Mouse (Mus musculus): ENCODE results near the gene Ncaph2.

Ncaph2 gene

GRCm38 (mm10) chr15:89387127-89387526 is 31.6 kb downstream of the Ncaph2 start:
- DNase-seq = no peak

GRCm38 (mm10) chr15:89390081-89390480 is 34.6 kb downstream of the Ncaph2 start:
- DNase-seq = no peak

DNA sequence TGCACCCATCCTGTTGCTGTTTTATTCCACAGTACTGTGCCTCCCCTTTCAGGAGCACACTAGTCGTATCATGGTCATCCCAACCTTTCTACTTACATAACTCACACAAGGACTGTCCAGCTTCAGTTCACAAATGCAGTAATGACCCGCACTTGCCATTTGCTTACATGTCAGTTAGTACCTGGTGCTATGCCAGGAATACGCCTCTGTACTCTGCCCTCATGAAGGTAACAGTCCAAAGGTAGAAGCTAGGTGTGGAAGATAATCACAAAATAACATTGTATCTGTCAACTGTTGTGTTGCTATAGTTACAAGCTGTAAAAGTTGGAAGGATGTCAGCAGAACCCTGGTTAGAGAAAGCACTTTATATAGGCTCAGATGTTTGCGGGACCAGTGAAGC is 41.4 kb downstream of the Ncaph2 start:
- DNase-seq = no peak

DNA sequence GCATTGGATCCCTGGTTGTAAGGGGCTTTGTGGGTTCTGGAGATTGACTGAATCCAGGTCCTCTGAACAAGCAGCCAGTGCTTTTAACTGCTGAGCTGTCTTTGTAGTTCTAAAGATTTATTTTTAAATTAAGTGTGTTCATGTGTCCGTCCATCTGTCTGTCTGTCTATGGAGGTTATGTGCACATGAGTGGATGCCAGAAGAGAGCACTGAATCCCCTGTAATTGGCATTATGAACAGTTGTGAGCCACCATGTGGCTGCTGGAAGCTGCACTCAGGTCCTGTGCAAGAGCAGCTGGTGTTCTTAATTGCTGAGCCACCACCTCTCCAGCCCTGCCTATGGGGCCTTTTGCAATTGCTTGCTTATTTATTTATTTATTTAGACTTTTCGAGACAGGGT is 42.6 kb downstream of the Ncaph2 start:
- DNase-seq = no peak

DNA sequence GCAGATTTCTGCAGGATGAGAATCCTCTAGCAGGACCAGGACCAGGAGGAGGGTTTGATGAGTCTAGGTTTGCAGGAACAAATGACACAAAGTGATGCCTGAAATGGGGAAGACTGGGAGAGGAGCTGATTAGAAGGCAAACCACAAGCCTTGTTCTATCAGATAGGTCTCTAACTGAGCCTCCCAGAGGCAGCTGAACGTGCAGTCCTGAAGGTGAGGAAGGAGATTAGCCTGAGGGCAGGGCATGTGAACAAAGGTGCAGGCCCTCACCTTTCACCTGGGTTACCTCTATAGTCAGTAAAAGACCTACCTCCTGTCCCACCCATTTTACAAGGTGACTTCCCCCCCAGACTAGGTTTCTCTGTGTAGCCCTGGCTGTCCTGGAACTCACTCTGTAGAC is 44.2 kb downstream of the Ncaph2 start:
- no peak for DNase-seq

- no peak for DNase-seq
These were observed 47.0 kb downstream of the Ncaph2 start for GRCm38 (mm10) chr15:89402471-89402870.

GRCm38 (mm10) chr15:89404831-89405623 is 49.5 kb downstream of the Ncaph2 start:
- DNase-seq = no peak

GRCm38 (mm10) chr15:89406691-89407090 is 51.2 kb downstream of the Ncaph2 start:
- no peak for DNase-seq

- DNase-seq = no peak
These were observed 54.6 kb downstream of the Ncaph2 start, which contains the start of gene Syce3 for GRCm38 (mm10) chr15:89410118-89410517. Gene Syce3, minus strand, starts transcription at chr15:89410503.

- no peak for DNase-seq
These were observed 59.8 kb downstream of the Ncaph2 start for GRCm38 (mm10) chr15:89415282-89415681.

DNA sequence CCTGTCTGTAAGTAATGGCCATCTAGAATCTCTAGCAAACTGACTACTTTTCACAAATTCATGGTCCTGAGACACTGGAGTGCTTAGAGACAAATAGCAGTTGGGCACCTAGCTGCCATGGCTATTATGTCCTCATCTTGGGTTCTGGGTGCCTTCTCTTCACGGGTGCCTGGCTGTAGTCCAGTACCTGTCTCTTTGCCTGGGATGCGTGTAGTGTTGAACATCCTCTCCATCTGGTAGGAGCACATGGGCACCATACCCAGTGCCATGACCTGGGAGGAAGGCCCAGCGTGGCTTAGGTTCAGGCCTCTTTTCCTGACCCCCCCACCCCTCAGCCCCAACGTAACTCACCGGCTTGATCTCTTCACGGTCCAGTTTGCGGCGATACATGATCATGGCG is 66.4 kb downstream of the Ncaph2 start:
- DNase-seq = no peak

All from B cell, adult 2 months (primary cell).